Mouse (Mus musculus) heart, postnatal 25 days (tissue): Measurements from ENCODE around the gene Olfr1445. TPM values are rescaled to one million over a fixed set of nuclear protein-coding genes. Genes with fewer than 3 reads are reported as not detected.

Experiments used
- DNase-seq: peaks from one replicate; pipeline ENCODE4 v3.0.0; 2022; ENCODE audit warnings: low spot score
- intact Hi-C: fragments of 180-260 bp; cut with DNase I; formaldehyde crosslinking; loops from one replicate; pipeline ENCODE4 v1.15.1; 2025
- total RNA-seq, 2 experiments: library from RNA; stranded (reverse); gene quantifications; 2 replicates each; pipeline ENCODE4 v1.2.3; 2021

Olfr1445 gene
- total RNA-seq, result not detected

DNA sequence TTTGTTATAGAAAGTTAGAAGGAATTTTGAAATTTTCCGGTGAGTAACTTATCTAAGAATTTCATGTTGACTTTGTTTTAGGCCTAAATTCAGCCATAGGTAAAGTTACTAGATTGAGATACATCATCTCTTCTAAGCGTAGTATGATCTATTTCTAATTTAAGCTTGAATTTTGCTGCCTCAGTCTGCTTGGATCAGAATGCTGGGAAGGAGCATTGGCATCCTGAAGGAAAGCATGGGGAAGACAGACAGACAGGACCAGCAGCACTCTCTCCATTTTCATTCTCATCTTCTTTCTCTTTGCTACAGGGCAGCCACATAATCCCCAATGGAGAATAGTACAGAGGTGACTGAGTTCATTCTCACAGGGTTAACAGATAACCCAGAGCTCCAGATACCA lies at the start of gene Olfr1445:
Gene Olfr1445, plus strand, starts transcription at position 301 of the 400 bp plus-strand sequence.
- no peak for DNase-seq
- intact Hi-C loops, result no loop called here

DNA sequence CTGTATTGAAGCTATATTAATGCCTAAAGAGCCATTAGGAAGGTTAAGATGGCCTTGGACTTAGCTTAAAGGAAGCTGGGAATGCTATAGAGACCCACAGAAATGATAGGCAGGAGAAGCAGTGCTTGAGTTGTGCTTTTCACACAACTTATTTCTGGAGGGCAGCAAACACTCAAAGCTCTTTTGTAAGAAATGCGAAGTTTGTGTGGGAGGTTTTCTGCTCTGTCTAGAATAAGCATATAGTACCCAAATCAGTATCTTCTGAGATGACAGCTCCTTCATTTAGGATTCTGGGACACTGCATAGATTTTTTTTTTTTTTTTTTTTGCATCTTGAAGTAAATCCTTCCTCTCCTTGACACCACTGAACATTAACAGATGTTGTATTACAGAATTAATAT lies 45.1 kb upstream of the Olfr1445 start:
- DNase-seq, result no peak
- intact Hi-C loops, result no loop called here

DNA sequence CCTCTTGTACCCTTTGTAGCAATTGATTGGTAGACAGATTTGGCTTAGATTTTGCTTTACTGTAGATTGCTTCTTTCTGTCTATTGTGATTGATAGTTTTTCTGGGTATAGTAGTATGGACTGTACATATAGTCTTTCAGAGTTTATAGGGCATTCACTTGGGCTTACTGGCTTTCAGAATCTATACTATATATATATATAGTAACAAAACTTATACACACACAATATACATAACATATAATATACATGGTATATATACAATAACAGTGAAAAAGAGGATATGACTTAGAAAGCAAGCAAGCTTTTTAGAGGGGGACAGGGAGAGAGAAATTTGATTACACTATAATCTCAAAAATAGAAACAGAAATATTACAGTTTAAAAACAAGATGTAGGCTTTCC lies 37.3 kb upstream of the Olfr1445 start, which contains the start of gene Gm5244:
Gene Gm5244, plus strand, starts transcription at position 301 of the 400 bp plus-strand sequence.
- DNase-seq, result no peak
- intact Hi-C loops, result no loop called here

DNA sequence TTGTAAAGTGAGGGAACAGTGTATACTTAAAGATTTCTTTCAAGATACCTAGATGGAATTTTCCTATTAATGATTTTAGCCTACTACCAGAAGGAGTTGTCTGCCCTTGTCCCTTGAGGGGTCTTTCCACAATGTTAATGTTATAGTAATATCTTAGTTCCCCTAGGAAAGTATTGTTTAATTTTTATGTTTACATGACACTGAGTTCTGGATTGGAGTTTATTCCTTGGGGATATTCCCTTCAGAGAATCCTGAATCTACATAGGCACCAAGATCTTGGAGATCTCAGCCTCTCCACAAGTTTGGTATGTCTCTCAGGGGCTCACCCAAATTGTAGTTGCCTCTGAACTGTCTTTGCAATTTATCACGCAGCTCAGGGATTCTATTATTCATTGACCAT lies 26.7 kb upstream of the Olfr1445 start, which contains the start of gene Olfr1444:
Gene Olfr1444, plus strand, starts transcription at position 301 of the 400 bp plus-strand sequence.
- intact Hi-C loops, result no loop called here
- DNase-seq, result no peak

DNA sequence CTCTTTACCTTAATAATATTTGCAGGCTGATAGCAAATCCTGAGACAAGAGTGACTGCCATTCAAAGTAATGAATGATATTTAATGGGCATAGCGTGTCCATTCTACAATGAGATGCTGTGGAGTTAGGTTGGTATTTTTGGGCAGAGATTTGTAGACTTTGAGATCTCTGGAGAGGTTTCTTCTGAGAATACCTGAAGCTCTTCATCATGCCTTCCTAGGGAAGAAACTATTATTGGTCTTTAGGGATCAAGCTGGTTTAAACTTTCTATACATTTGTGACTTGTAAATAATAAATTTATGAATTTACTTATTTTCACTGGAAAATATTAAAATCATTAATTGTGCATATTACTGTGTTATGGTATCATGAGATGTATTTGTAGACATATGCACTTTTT lies 9.8 kb downstream of the Olfr1445 start, which contains the start of gene Olfr1446:
Gene Olfr1446, minus strand, starts transcription at position 101 of the 400 bp plus-strand sequence.
- no peak for DNase-seq
- intact Hi-C loops, result no loop called here

DNA sequence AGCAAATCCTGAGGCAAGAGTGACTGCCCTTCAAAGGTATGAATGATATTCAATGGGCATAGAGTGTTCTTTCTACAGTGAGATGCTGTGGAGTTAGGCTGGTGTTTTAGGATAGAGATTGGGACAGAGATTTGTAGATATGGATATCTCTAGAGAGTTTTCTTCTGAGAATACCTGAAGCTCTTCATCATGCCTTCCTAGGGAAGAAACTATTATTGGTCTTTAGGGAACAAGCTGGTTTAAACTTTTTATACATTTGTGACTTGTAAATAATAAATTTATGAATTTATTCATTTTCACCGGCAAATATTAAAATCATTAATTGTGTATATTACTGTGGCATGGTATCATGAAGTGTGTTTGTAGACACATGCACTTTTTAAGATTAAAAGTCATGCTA lies 20.0 kb downstream of the Olfr1445 start, which contains the start of gene Olfr1447:
Gene Olfr1447, minus strand, starts transcription at position 101 of the 400 bp plus-strand sequence.
- intact Hi-C loops, result no loop called here

DNA sequence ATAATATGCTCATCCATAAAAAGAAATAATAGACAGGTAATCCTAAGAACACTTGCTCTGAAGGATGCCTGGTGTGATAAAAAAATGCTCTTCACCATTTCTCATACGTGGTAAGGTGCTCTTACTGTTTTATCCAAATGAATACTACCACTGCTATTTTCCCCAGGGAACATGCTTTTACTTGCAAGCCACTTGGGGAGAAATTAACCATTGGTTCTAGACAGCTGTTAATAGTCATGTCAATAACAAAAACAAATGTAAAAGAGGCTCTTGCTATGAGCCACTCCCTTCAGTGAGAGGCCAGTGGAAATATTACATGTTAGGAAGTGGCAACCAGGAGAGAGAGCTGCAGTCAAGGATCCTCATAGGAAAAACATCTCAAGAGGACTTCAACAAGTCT lies 40.7 kb downstream of the Olfr1445 start, which contains the start of gene Olfr1448:
Gene Olfr1448, minus strand, starts transcription at position 101 of the 400 bp plus-strand sequence.
- intact Hi-C loops, result no loop called here

More for the DNA sequence above, 20.0 kb downstream of the Olfr1445 start, which contains the start of gene Olfr1447:
- DNase-seq, result no peak

DNA sequence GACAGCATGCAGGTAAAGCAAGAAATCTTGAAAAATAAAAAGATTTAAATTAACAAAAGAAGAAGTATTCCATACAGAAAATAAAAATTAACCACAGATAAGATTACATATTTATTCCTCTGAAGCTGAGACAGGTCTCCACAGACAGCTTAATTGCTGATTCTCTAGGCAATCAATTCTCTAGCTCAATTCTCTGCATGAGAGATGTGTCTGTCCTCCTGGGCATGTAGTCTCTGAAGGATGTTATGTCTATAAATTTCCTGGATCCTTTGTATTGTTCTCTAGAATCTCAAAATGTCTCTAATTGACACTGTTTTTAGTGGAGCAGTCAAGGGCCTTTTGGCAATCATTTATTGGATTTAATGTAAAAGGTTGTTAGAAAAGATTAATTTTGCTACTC lies 46.9 kb downstream of the Olfr1445 start, which contains the start of gene Olfr1449:
Gene Olfr1449, plus strand, starts transcription at position 301 of the 400 bp plus-strand sequence.
- intact Hi-C loops, result no loop called here
- no peak for DNase-seq

More for the DNA sequence above, 40.7 kb downstream of the Olfr1445 start, which contains the start of gene Olfr1448:
- no peak for DNase-seq

Other genes with a start within 250 kb of the Olfr1445 start
- gene Olfr1442, start 213.4 kb upstream of the Olfr1445 start, total RNA-seq, result not detected
- gene Olfr1443, start 205.7 kb upstream of the Olfr1445 start, total RNA-seq, result not detected
- gene Keg1, start 188.1 kb upstream of the Olfr1445 start, total RNA-seq, result not detected
- gene Cntf, start 118.2 kb upstream of the Olfr1445 start, total RNA-seq, result 1 to 10 TPM; 2.0 to 2.4 TPM
- 10 to 100 TPM; 76.2 to 77.0 TPM for gene Zfp91, start 87.7 kb upstream of the Olfr1445 start, total RNA-seq
- gene Lpxn, start 87.7 kb upstream of the Olfr1445 start, total RNA-seq, result 1 to 10 TPM in 1 of 2 experiments, under 1 TPM in 1; 0.88 to 1.1 TPM
- gene Gm5244, start 37.2 kb upstream of the Olfr1445 start, total RNA-seq, result not detected
- not detected for gene Olfr1444, start 26.6 kb upstream of the Olfr1445 start, total RNA-seq
- gene Olfr1446, start 9.7 kb downstream of the Olfr1445 start, total RNA-seq, result not detected
- gene Olfr1447, start 19.9 kb downstream of the Olfr1445 start, total RNA-seq, result not detected
- not detected for gene Olfr1448, start 40.6 kb downstream of the Olfr1445 start, total RNA-seq
- gene Olfr1449, start 47.0 kb downstream of the Olfr1445 start, total RNA-seq, result not detected
- not detected for gene Olfr1450, start 66.4 kb downstream of the Olfr1445 start, total RNA-seq
- not detected for gene Olfr1451, start 111.2 kb downstream of the Olfr1445 start, total RNA-seq
- not detected for gene Olfr1453, start 144.5 kb downstream of the Olfr1445 start, total RNA-seq
- gene Olfr1454, start 176.8 kb downstream of the Olfr1445 start, total RNA-seq, result not detected
- gene Olfr1457, start 214.0 kb downstream of the Olfr1445 start, total RNA-seq, result not detected
- gene Olfr1458, start 222.9 kb downstream of the Olfr1445 start, total RNA-seq, result not detected